ENCODE assay signal across 19 mouse cellular contexts in genomic region chr10:99533468-99533867, GRCm38 (mm10).
DNase-seq lines count a peak whose midpoint lies in the region; ATAC-seq lines count a peak whose summit lies in the region.
"Had no signal": no experiment of that assay in that cellular context is flagged by ENCODE, and none has a peak within 500 bp of the region (broad histone marks: within the 10 kb centered on the region; RNA-seq: fewer than 3 reads in every experiment).

No protein-coding gene starts in this region.

- DNase-seq in heart, adult 18-20 months, result no peak
- no peak for DNase-seq in kidney, adult 18-20 months
- no peak for DNase-seq in midbrain, embryonic 10.5 days (ENCODE audit: low spot score)
- DNase-seq: cerebellum, adult 2 months; cerebellum, postnatal 36 days; gastrocnemius, adult 2 months; kidney, adult 11 months; kidney, postnatal 4 days; liver, embryonic 13.5 days; lung, postnatal 4 days; retina, postnatal 1 day; thymus, postnatal 36 days had no signal

- H3K9me3 ChIP-seq in heart, embryonic 14.5 days (ENCODE audit: control insufficient read depth, low read length), result no peaks in the 10 kb centered on the region
- H3K9me3 ChIP-seq in kidney, embryonic 16.5 days (ENCODE audit: low read length), result no peaks in the 10 kb centered on the region
- H3K9me3 ChIP-seq in midbrain, embryonic 10.5 days (replicated peaks), result no peaks in the 10 kb centered on the region
- H3K9me3 ChIP-seq in midbrain, embryonic 15.5 days, result no peaks in the 10 kb centered on the region
- no peaks in the 10 kb centered on the region for H3K9me3 ChIP-seq in stomach, embryonic 16.5 days (replicated peaks; ENCODE audit: control insufficient read depth, low read length)
- H3K9me3 ChIP-seq: hindbrain, embryonic 13.5 days; limb, embryonic 12.5 days; liver, embryonic 13.5 days had no signal

- H3K27ac ChIP-seq in heart, embryonic 14.5 days (replicated peaks in 1 of 2; ENCODE audit: control insufficient read depth in 1 of 2, insufficient read depth in 1 of 2, low read depth in 2 of 2, low read length in 2 of 2), result peak overlapping the region; percentile 30 to 59; a peak in 3 of 4 replicates
- H3K27ac ChIP-seq in kidney, embryonic 16.5 days (ENCODE audit: low read length), result peak overlapping the region; percentile 16; the same call in 1 of the 2 replicates
- 0 out of 2 replicates have a peak overlapping the region, but pooled peaks have one; percentile 28 for H3K27ac ChIP-seq in midbrain, embryonic 10.5 days (replicated peaks)
- H3K27ac ChIP-seq in midbrain, embryonic 15.5 days, result no peak overlapping the region
- H3K27ac ChIP-seq in stomach, embryonic 16.5 days (ENCODE audit: low read length), result peak overlapping the region; percentile 34
- H3K27ac ChIP-seq: gastrocnemius, adult 2 months; hindbrain, embryonic 13.5 days; limb, embryonic 12.5 days; liver, embryonic 13.5 days had no signal

- no peak overlapping the region for H3K9ac ChIP-seq in heart, embryonic 14.5 days (ENCODE audit: low read length)
- no peak overlapping the region for H3K9ac ChIP-seq in kidney, embryonic 16.5 days (replicated peaks; ENCODE audit: low read length)
- H3K9ac ChIP-seq in midbrain, embryonic 15.5 days, result no peak overlapping the region
- 0 out of 2 replicates have a peak overlapping the region, but pooled peaks have one; percentile 5 for H3K9ac ChIP-seq in stomach, embryonic 16.5 days (ENCODE audit: low read length)
- H3K9ac ChIP-seq: hindbrain, embryonic 13.5 days; limb, embryonic 12.5 days; liver, embryonic 13.5 days had no signal

- peaks cover 0 to 11% of the 10 kb centered on the region in 2 experiments; a peak in 3 of 4 replicates for H3K4me1 ChIP-seq in heart, embryonic 14.5 days (ENCODE audit: control insufficient read depth in 2 of 2, insufficient read depth in 2 of 2, low read length in 2 of 2)
- peaks cover 14% of the 10 kb centered on the region for H3K4me1 ChIP-seq in kidney, embryonic 16.5 days (ENCODE audit: insufficient read depth, low read length)
- peaks cover 17% of the 10 kb centered on the region for H3K4me1 ChIP-seq in midbrain, embryonic 10.5 days
- peaks cover 14% of the 10 kb centered on the region; the same call in 1 of the 2 replicates for H3K4me1 ChIP-seq in midbrain, embryonic 15.5 days
- H3K4me1 ChIP-seq in stomach, embryonic 16.5 days (ENCODE audit: control insufficient read depth, insufficient read depth, low read length), result peaks cover 14% of the 10 kb centered on the region
- H3K4me1 ChIP-seq: liver, embryonic 13.5 days had no signal

- no peak for ATAC-seq in heart, embryonic 14.5 days (ENCODE audit: insufficient number of reproducible peaks, insufficient read depth, low FRiP score, low read depth)
- no peak for ATAC-seq in kidney, embryonic 16.5 days (ENCODE audit: low FRiP score, low TSS enrichment)
- ATAC-seq in midbrain, embryonic 15.5 days (replicated peaks), result no peak
- no peak for ATAC-seq in stomach, embryonic 16.5 days (ENCODE audit: insufficient read depth, low FRiP score)

- no peaks in the 10 kb centered on the region for H3K36me3 ChIP-seq in heart, embryonic 14.5 days (ENCODE audit: control insufficient read depth, insufficient read depth, low read length)
- H3K36me3 ChIP-seq in kidney, embryonic 16.5 days (ENCODE audit: insufficient read depth, low read length), result no peaks in the 10 kb centered on the region
- no peaks in the 10 kb centered on the region for H3K36me3 ChIP-seq in midbrain, embryonic 10.5 days
- no peaks in the 10 kb centered on the region for H3K36me3 ChIP-seq in midbrain, embryonic 15.5 days (replicated peaks)
- no peaks in the 10 kb centered on the region for H3K36me3 ChIP-seq in stomach, embryonic 16.5 days (ENCODE audit: control insufficient read depth, insufficient read depth, low read length)
- H3K36me3 ChIP-seq: hindbrain, embryonic 13.5 days; limb, embryonic 12.5 days; liver, embryonic 13.5 days had no signal

- 50% methylated on average over 4 of the region's 4 CpGs for WGBS in heart, embryonic 14.5 days
- 72% methylated on average over 4 of the region's 4 CpGs for WGBS in kidney, embryonic 16.5 days
- WGBS in midbrain, embryonic 10.5 days, result 84% methylated on average over 4 of the region's 4 CpGs
- 86% methylated on average over 4 of the region's 4 CpGs for WGBS in midbrain, embryonic 15.5 days
- 55% methylated on average over 4 of the region's 4 CpGs for WGBS in stomach, embryonic 16.5 days

- H3K4me2 ChIP-seq in heart, embryonic 14.5 days (ENCODE audit: low read length), result no peak overlapping the region
- no peak overlapping the region for H3K4me2 ChIP-seq in kidney, embryonic 16.5 days (replicated peaks; ENCODE audit: low read depth, low read length)
- H3K4me2 ChIP-seq in midbrain, embryonic 15.5 days, result no peak overlapping the region
- H3K4me2 ChIP-seq in stomach, embryonic 16.5 days (ENCODE audit: low read depth, low read length), result no peak overlapping the region
- H3K4me2 ChIP-seq: hindbrain, embryonic 13.5 days; limb, embryonic 12.5 days; liver, embryonic 13.5 days; midbrain, embryonic 11.5 days had no signal

- H3K4me3 ChIP-seq in heart, embryonic 14.5 days (ENCODE audit: control insufficient read depth in 1 of 2, insufficient read depth in 1 of 2, low read depth in 1 of 2, low read length in 2 of 2), result no peak overlapping the region
- no peak overlapping the region for H3K4me3 ChIP-seq in kidney, embryonic 16.5 days (ENCODE audit: low read length)
- no peak overlapping the region for H3K4me3 ChIP-seq in midbrain, embryonic 10.5 days
- no peak overlapping the region for H3K4me3 ChIP-seq in midbrain, embryonic 15.5 days
- no peak overlapping the region for H3K4me3 ChIP-seq in stomach, embryonic 16.5 days (replicated peaks; ENCODE audit: low read length)
- H3K4me3 ChIP-seq: gastrocnemius, adult 2 months; hindbrain, embryonic 13.5 days; limb, embryonic 12.5 days; liver, embryonic 13.5 days had no signal

- H3K27me3 ChIP-seq in heart, embryonic 14.5 days (ENCODE audit: control insufficient read depth, insufficient read depth, low read length), result no peaks in the 10 kb centered on the region
- H3K27me3 ChIP-seq in kidney, embryonic 16.5 days (ENCODE audit: insufficient read depth, low read length), result no peaks in the 10 kb centered on the region
- H3K27me3 ChIP-seq in midbrain, embryonic 10.5 days (ENCODE audit: low read depth, poor library complexity, severe bottlenecking), result no peaks in the 10 kb centered on the region
- H3K27me3 ChIP-seq in midbrain, embryonic 15.5 days (replicated peaks), result no peaks in the 10 kb centered on the region
- no peaks in the 10 kb centered on the region for H3K27me3 ChIP-seq in stomach, embryonic 16.5 days (ENCODE audit: control insufficient read depth, insufficient read depth, low read length)
- H3K27me3 ChIP-seq: hindbrain, embryonic 13.5 days; limb, embryonic 12.5 days; liver, embryonic 13.5 days had no signal
